Mouse (Mus musculus) ovary, postnatal 10 days (tissue): ENCODE measurements around the gene Ctnnbip1.

ENCODE experiments used
- DNase-seq: peaks from one replicate; pipeline ENCODE4 v3.0.0; 2022; ENCODE audit warnings: low spot score

Gene Ctnnbip1

GRCm38 (mm10) chr4:149517868-149518340 lies at the start of gene Ctnnbip1:
Ctnnbip1 (plus strand) TSS chr4:149518236.
- peak; percentile 90 for DNase-seq

GRCm38 (mm10) chr4:149469557-149469956 lies 48.5 kb upstream of the Ctnnbip1 start:
- DNase-seq, result no peak

DNA sequence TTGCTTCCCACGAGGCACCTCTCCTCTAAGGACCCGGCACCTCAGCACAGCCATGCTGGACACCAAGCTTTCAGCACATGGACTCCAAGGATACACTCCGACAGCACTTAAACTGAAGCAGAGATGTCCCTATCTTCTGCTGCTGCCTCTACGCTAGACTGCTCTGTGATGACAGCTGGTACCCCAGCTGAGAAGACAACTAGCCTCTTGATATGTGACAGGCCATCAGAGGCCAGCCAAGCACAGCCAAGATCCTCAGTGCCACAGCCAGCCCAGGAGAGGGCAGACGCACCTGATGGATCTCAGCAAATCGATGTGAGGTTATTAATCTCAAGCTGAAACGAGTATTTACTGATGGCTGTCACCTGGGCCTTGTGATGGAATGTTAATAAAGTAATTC lies 42.9 kb upstream of the Ctnnbip1 start:
- no peak for DNase-seq

- no peak for DNase-seq
Observed at GRCm38 (mm10) chr4:149477078-149477477, 41.0 kb upstream of the Ctnnbip1 start, which contains the start of gene Tmem274. Tmem274 (plus strand) TSS chr4:149477378.

GRCm38 (mm10) chr4:149484566-149484965 lies 33.5 kb upstream of the Ctnnbip1 start:
- DNase-seq, result no peak

DNA sequence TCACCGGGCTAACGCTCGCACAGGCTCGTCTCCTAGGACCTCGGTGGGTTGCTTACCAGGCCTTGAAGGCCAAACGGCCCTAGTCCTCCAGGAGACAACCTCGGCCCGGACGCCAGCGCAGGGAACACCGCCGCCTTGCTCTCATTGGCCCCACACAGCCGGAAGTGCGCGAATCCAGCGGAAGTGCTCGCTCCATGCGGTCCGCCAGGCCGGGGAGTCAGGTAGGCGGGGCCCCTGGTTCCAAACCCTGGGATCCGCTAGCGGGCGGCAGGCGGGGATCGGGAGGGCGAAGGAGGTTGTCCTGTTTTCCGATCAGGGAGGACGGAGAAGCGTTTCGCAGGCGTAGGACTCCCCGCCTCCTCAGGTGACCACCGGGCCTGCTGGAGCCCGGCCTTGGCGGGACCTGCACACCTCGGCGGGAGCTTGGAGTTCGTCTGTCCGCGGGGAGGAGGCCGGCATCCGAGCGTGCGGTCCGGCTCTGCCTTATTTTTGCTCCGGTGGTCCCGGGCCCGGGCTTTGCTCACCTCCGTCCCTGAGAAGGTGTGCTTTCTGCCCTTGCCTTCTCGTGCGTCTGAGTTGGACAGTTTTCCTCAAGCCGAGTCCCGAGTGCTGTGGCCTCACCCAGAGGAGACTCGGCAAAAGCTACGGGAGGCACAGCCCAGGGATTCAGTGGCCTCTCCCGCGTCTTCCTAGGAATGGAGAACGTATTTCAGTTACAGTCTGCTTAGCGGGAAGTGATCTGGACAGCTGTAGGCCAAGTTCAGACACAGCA lies 32.8 kb upstream of the Ctnnbip1 start, which contains the start of the genes Nmnat1 and Lzic:
Nmnat1 (minus strand) TSS at position 150 of the 772 bp plus-strand sequence.
Lzic (plus strand) TSS at position 177 of the 772 bp plus-strand sequence.
- DNase-seq, result peak; percentile 88

DNA sequence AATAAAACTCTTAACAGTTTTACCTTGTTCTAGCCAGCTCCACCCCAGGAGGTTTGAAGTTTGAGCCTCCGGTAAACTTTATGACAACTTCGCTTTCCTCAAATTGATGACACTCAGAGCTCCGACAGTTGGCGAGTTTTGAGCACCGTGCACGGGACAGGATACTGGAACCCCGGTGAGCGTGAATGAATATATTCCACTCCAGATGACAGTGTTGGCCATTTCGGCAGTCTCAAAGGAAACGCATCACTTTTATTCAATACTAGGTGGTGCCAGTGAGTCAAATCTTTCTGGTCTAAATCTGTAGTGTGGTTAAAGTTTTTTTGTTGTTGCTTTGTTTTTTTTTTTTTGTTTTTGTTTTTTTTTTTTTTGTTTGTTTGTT lies 32.2 kb upstream of the Ctnnbip1 start:
- no peak for DNase-seq

GRCm38 (mm10) chr4:149487729-149488128 lies 30.3 kb upstream of the Ctnnbip1 start:
- DNase-seq, result no peak

GRCm38 (mm10) chr4:149489415-149490240 lies 28.4 kb upstream of the Ctnnbip1 start:
- DNase-seq, result no peak

DNA sequence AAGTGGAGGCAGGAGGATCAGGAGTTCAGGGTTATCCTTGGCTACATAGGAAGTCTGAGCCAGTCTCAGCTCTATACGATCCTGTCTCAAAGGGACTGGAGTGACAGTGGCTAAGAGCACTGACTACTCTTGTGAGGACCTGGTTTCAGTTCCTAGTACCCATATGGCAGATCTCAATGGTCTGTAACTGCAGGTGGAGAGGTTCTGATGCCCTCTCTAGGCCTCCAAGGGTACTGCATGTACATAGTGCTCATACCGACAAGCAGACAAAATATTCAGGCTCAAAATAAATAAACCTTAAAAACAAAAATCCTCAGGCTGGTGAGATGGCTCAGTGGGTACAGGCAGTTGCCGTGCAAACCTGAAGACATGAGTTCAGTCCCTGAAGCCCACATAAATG lies 26.9 kb upstream of the Ctnnbip1 start:
- DNase-seq, result no peak

DNA sequence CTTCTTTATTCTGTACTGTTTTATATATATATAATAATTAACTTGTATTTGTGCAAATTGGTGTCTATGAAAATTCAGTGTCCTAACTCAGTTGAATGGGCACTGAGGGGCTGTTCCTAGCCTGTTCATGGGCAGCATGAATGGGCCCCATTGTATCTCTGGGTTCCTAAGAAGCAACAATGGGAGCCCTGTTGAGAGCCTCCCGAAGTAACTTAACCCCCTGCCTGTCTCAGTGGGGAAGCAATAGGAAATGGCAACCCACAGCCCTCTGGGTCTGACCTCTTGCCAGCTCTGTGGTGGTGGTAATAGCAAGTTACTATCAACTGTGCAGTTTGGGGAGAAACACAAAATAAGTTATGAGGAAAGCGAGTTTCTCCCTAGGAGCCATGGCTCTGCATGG lies 21.4 kb upstream of the Ctnnbip1 start:
- DNase-seq, result no peak

- no peak for DNase-seq
Observed at GRCm38 (mm10) chr4:149498901-149499300, 19.1 kb upstream of the Ctnnbip1 start.

- DNase-seq, result no peak
Observed at GRCm38 (mm10) chr4:149499790-149500189, 18.2 kb upstream of the Ctnnbip1 start.

- no peak for DNase-seq
Observed at GRCm38 (mm10) chr4:149504363-149504762, 13.7 kb upstream of the Ctnnbip1 start.

DNA sequence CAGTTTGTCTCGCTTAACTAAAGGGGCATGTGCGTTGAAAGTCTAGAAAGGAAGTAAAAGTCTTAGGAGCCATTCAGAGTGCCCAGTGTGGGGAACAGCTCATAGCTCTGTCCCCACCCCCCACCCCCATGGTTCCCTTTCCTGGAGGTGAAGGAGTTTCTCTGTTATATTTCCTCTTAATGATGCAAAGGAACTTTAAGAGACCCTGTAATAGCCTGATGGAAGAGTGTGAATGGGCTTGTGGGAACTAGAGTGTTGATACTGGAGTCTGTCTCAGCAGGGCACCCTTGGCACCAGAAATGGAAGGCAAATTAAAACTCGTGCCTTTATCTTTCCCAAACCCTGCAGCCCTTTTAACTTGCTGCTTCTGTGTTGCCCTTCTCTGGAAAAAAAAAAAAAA lies 13.2 kb upstream of the Ctnnbip1 start:
- no peak for DNase-seq

DNA sequence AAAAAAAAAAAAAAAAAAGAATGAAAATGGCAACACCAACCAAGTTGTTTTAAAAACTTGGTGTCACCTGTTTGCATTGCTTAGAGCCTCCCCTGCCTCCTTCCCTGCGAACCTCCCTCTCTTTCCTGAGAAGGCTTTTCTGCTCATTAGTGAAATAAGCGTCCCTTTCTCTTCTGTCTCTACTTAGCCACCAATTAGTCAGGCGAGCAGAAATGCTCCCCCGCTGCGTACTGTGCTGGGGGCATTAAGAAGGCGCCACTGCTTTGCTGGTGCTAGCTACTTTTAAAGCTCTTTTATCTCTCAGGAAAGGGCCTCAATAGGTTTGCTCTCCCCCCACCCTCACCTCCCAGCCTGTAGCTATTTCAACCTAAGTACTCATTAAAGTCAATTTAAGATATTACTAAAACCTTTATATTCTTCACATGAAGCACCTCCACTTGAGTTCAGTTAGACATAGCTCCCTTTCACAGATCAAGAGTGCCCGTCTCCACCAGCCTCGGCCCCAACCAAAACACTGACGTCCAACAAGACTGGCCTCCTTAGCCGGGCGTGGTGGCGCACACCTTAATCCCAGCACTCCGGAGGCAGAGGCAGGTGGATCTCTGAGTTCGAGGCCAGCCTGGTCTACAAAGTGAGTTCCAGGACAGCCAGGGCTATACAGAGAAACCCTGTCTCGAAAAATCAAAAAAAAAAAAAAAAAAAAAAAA lies 12.6 kb upstream of the Ctnnbip1 start:
- no peak for DNase-seq

DNA sequence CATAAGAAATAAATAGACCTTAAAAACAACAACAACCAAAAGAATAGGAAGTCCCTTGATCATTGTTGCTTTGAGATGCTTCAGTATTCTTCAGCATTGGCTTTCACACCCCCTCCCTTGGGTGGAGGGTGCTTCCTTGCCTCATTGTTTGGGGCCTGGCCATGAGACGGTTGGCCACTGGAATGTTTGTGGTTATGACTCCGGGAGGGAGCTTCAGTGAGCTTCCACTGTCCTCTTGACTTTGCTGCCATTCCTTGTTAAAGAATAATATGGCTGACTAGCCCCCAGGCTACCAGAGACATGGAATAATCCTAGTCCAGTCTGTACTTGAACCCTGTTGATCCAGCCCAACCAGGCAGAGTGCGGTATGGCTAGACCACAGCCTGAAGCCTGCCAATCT lies 11.1 kb upstream of the Ctnnbip1 start:
- no peak for DNase-seq

DNA sequence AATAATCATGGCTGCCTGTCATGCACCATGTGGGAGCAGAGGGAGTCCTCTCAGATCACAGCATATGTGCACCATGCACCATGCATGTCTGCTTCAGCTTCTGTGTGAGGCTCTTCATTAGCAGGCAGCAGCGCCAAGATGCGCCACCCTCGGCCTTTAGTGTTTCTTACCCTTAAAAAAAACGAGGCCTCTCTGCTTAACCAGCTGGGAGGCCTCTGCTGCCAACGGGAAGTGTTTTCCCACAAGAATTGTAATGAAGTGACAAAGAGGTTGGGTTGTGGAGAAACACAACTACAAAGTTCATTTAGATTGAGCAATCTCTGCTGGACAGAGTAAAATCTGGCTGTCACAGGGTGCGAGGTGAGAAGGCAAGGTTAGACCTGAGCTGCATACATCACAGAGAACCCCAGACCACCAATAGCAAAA lies 6.8 kb upstream of the Ctnnbip1 start:
- no peak for DNase-seq

DNA sequence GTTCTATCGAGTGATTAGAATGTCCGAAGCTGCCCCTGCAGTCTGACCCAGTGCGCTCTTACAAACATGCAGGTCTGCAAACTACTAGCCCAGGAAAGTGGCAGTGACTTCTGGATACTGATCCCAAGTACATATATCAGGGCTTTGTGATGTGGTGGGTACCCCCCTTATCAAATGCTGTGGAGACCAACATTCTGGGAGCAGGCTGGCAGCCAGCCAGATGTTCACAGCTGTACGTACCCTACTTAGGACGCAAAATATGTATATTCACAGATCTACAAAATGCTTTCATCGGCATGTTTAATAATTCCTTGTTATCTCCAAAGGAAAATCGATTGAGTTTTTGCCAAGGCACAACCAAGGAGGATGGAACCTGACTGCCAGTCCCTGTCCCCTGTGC lies 6.0 kb upstream of the Ctnnbip1 start:
- DNase-seq, result no peak

DNA sequence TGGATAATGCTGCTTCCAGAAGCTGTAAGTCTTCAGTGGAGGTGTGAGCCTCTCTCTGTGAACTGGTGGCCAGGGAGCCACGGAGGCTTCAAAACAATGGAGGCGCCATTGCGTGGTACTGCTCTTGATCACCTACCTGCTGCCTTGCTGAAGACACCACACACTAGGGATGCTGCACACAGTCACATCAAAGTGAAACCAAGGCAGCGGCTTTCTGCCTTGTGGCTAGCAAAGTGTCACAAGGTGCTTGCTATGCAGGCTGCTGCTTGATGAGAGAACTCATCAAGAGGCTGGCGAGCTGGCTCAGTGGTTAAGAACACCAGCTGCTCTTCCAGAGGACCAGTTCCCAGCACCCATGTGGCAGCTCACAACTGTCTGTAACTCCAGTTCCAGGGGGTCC lies 2.3 kb upstream of the Ctnnbip1 start:
- DNase-seq, result no peak

DNA sequence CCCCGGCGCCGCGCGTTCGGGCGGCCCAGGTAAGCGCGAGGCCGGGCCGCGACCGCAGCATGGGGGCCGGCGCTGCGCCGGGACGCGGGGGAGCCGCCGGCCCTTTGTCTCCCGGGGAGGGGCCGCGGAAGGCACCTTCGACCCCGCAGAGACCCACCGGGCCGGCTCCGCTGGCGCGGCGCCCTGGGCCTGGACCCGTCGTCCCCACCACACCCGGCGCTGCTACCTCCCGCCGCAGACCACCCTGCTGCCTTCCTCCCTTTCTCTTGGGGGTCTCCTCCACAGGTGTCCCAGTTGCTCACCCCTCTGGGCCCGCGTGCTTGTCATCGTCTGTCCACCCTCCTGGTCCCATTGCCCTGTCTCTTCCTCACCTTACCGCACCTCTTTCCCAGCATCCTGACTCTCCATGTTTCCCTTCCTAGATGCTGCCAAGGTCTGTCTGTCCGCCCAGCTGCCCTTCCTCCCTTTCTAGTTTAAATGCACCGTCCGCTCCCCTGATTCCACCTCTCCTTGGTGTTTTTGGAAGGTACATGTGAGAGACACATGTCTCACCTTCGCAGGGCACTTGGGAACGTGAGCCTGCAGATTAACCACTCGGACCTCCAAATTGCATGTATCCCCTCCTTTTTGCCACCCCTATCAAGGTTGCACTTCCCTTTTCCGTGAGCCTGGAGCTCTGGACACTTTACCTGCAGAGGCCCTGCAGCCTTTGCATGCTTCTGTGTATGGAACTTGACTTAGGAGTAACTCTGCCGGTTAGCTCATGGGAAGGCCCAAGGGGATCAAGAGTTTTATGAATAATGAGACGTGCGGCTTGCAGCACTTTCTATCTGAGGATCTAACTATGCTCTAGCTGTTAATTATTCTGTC lies 550 bp downstream of the Ctnnbip1 start:
- DNase-seq, result no peak
